Mouse (Mus musculus) thymus, postnatal 4 days (tissue): Measurements from ENCODE around the gene Chil1.

Source experiments
- DNase-seq: peaks from one replicate; pipeline ENCODE4 v3.0.0; 2021

Gene Chil1

DNA sequence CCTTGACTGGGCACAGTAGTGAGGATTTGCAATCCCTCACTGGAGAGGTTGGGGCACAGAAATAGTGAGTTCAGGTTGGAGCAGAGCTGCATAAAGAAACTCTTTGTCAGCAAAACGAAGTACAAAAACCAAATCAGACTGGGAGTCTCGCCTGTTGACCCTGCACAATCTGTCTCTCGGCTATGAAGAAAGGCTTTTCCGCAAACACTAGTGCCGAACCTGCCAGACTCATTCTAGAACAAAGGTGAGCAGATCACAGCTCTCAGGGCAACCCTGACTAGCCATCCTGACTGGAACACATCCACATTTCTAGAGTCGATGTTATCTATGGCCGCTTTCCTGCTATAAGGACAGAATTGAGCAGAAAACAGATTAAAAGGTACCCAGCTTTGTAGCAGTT lies 8.9 kb upstream of the Chil1 start:
- no peak for DNase-seq

DNA sequence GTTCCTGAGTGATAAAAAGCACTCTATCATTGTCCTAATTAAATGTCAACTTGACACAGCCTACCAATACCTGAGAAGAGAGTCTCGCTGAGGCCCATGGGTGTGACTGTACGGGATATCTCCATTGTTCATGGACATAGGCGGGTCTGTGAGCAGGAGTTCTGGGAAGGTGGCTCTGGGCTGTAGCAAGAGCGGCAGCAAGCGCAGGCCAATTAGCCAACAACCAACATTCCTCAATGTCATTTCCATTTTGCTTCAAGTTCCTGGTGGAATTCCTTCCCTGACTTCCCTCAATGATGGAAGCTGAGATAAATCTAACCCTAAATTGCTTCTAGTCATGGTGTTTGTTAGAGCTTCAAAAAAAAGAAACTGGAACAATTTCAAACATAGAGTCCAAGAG lies 4.0 kb upstream of the Chil1 start:
- DNase-seq, result no peak

DNA sequence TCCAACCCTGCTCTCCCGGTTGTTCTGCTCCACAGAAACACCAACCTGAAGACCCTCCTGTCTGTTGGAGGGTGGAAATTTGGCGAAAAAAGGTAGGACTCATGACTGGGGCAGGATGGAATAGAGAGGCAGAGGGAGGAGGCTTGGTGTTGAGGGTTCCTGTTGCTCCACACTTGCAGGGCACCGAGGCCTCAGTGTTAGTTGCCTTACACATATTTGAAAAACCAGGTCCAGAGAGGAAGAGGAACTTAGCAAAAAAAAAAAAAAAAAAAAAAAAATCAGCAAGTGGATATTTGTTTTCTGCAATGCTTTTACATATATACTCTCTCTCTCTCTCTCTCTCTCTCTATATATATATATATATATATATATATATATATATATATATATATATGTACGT lies 2.1 kb downstream of the Chil1 start:
- DNase-seq, result no peak

DNA sequence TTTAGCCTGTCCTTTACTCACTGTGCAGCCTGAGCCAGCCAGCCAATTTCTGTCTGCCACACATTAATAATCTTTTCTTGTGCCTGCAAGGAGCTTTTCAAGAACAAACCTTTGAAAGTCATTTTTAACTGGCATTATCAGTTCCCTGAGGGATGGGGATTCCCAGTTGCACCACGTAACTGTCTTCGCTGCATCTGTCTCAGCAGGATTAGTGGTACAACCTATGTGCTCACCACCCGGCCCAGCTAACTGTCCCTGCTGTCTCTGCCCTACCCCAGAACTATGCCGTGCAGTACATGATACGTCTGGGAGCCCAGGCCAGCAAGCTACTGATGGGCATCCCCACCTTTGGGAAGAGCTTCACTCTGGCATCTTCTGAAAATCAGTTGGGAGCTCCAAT lies 6.2 kb downstream of the Chil1 start:
- no peak for DNase-seq

DNA sequence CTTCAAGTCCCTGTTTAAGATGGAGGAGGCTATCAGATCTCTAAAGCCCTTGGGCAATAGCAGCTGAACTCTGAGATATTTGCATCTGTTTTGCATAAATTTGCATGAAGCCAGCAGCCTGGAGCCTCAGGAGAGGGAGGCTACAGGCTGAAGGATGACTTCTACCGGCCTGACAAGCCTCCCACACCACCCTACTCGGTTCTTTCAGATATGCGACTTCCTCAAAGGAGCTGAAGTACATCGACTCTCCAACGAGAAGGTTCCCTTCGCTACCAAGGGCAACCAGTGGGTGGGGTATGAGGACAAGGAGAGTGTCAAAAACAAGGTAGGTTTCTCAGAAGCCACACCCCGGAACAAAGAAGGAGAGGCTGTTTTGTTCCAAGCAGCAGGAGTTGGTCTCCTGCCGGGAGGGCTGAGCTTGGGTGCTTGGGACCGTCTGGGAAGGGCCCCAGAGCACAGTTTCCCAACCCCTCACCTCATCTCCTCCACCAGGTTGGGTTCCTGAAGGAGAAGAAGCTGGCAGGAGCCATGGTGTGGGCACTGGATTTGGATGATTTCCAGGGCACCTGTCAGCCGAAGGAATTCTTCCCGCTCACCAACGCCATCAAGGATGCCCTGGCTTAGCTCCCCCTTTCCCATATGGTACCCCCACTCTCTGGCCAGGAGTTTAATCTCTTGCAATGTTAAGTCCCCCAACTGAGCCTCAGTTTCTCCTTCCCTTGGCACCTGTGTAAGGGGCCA lies 7.2 kb downstream of the Chil1 start:
- peak; percentile 56 for DNase-seq

DNA sequence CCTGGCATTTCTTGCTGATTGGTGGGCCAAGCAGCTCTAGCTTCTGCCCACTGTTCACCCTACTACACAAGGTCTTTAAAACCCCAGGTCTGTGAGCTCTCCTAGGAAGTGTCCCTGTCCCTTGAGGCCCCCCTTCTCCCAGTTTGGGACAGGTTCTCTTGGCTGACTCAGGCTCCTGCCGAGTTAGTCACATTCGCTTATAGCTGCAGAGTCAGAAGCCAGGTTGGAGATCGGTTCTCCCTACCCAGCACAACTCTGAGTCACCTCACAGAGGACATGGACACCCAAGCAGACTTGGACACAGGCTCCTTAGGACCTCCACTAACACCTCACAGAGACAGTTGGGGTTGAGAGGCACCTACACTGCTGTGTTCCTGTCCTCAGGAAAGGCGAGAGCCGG lies 9.2 kb downstream of the Chil1 start:
- DNase-seq, result no peak

DNA sequence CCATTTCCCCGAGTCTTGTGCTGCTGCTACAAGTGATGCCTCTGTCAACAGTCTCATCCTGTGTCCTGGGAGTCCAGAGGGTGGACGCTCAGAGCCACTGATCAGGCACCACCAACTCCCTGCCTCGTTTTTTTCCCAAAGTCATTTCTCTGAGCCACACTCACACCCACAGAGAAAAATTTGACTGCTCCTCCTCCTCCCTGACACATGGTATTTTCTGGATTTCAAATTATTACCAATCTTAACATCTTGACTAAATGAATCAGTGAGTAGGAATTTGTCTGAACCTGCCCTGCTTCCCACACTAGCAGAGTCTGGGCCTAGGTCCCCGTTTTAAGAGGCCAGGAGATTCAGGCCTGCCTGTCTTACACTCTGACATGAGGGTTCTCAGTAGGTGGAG lies 10.0 kb downstream of the Chil1 start:
- no peak for DNase-seq

DNA sequence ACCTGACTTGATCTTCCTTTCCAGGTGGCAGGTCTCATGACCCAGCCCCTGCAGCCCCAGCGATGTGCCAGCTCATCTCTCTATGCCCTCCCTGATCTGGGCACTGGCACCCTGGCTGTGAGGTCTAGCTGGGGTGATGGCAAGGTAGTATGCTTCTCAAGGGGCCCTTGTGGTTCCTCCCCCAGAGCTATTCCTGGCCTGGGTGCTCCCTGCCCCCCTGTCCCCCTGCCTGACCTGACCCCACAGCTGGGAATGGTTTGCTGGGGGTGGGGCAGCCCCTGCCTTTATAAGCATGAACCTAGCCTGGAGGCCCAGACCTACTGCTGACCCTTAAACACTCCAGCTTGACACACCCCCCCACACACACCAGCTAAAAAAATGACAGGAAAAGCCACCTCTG lies 11.2 kb downstream of the Chil1 start, which contains the start of gene Mybph:
Mybph (plus strand) TSS at position 323 of the 400 bp plus-strand sequence.
- DNase-seq, result no peak

DNA sequence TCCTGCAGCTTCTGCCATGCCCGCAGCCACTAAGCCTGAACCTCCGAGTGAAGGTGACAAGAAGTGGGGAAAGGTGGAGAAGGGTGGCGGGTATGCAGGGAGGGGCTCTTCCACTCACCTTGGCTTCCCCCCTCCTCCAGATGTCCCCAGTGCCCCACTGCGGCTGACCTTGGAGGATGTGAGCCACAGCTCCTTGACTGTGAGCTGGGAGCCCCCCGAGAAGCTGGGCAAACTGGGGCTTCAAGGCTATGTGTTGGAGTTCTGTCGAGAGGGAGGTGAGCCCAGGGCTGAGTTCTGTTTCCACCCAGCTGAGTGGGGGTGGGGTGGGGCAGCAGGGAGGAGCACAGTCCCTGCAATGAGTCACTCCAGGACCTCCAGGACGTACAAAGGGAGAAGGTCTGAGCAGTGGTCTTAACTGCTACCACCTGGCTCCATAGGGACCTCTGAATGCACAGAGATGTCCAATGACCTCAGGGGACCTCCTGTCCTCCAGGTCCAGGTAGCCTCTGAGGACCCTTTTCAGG lies 11.8 kb downstream of the Chil1 start:
- no peak for DNase-seq

DNA sequence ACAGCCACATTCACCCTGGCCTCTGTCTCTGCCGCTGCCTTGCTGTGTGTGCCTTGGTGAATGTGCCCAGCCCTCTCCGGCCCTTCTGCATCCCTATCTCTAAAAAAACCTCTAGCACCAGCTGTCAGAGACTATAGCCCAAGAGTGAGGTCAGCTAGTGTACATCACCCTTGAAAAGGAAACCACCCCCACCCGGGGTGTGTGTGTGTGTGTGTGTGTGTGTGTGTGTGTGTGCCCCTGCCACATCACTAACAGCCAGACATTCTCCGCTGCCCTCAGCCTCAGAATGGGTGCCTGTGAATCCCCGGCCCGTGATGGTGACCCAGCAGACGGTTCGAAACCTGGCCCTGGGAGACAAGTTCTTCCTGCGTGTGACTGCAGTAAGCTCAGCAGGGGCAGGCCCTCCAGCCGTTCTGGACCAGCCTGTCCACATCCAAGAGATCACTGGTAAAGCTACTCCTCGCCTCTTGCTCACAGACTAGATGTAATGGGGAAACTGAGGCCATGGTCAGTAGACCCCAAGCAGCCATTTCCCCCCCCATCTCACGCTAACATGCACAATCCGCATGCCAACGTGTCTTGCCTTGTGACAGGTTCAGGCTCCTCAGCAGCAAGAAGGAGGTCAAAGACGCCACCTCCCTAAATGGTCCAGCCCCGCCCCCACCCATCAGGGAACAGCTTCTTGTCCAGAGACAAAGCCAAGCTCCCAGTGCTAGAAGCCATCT lies 12.5 kb downstream of the Chil1 start:
- DNase-seq, result no peak

DNA sequence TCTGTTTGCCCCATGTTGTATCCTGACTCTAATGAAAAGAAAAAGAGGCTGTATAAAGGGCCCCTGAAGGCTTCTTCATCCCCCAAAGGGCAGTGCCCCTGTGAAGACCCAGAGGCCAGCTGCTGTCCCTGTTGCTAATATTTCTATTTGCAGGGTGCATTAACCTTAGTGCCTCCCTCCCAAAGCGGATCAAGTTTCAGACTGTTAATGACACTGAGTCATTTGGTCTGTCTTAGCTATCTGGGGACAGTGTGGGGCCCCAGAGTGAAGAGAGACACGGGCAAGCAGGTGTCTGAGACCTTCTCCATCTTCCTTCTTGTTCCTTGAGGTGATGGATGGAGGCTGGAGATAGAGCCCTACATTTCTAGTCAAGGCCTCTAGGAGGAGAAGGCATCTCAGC lies 13.1 kb downstream of the Chil1 start:
- no peak for DNase-seq

DNA sequence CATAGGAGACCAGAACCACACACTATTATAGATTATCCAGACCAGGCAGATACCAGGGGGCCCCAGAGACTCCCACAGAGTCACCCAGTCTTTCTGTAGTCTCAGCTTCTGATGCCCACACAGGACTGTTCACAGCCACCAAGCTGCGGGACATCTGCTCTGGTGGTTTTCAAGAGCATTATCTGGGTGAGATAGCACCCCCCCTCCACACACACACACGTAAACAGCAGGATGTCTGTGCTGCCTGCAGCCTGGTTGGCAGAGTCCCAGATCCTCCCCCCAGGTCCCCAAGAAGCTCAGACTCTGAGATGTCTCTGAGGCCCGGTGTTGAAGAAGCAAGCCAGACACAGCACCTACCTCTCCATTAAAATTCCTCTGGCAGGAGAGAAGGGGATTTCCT lies 13.6 kb downstream of the Chil1 start:
- no peak for DNase-seq

DNA sequence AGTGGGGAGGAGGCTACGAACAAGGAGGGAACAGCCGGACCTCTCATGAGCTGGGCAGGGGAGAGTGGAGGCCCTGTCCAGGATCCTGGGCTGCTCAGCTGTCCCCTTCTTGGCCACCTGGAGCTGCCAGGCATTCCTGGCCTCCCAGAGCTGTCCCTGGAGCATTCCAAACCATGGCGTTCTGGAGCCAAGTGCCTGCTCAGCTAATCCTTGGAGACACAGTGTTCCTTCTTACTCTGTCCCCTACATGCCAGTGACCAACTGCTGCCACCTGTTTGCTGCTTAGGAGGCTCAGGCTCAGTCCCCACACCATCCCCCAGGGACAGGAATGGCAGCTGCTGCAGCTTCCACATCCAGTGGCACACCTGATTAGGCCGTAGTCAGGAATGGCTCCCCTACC lies 14.0 kb downstream of the Chil1 start:
- DNase-seq, result no peak

DNA sequence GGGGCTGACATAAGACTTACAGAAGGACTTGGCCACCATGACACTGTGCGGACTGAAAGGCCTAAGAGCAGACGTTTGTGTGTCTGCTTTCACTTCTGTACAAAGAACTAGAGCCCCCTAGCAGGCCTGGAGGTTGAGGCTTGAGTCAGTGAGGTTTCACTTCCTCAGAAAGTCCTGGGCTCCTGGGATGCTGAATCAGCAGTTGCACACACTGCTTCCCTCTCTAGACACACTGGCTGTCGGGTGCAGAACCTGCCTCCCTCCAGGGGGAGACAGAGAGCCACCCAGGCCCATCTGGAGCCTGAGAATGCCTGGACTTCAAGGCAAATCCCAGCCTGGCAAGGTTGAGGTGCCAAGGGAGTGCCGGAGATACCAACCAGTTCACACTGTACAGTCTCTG lies 14.4 kb downstream of the Chil1 start:
- peak; percentile 74 for DNase-seq

DNA sequence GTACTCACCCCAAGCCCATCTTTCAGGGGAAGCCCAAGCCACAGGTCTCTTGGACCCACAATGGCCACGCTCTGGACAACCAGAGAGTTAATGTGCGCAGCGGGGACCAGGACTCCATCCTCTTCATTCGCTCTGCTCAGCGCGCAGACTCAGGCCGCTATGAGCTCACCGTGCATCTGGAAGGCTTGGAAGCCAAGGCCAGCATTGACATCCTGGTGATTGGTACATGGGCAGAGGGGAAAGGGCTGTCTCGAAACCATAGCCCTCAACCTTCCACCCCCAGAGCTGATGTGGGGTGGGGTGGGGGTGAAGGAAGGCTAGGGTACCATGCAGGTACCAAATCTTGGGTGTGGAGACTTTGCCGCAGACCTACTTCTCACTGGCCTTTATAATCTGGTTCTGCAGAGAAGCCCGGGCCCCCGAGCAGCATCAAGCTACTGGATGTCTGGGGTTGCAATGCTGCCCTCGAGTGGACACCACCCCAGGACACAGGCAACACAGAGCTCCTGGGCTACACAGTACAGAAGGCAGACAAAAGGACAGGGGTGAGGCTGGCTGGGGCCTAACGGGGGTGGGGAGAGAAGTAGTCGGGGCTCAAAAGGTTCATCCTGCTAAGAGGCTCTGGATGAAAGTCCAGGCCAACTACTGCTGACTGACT lies 15.5 kb downstream of the Chil1 start:
- DNase-seq, result no peak

DNA sequence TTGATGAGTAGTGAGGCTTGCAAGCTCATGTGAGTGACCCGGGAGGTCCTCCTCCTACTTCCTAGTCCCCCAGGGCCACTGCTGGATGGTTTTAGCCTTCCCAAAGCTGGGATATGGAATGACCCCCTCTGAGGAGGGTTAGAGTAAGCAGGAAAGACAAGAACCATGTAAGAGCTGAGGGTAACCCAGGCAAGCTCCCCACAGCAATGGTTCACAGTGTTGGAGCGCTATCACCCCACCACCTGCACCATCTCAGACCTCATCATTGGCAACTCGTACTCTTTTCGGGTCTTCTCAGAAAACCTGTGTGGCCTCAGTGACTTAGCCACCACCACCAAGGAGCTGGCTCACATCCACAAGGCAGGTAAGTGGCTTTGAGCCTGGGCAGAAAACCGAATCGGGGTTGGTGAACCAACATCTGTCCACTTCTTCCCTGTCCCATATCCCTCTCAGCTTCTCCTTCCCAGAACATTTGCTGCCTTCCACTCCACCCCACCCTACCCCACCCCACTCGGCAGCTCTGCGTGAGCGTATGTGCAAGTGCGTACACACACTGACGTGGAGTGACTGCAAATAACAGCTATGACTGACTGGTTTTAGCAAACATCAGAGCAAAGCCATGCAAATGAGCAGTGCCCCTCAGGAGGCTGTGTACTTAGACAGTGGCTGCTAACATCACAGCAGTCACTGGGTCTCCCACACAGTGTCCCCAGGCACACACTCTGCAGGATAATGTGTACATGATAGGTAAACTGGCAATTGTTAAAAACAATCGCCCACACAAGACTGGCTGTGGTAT lies 16.4 kb downstream of the Chil1 start:
- DNase-seq, result no peak

DNA sequence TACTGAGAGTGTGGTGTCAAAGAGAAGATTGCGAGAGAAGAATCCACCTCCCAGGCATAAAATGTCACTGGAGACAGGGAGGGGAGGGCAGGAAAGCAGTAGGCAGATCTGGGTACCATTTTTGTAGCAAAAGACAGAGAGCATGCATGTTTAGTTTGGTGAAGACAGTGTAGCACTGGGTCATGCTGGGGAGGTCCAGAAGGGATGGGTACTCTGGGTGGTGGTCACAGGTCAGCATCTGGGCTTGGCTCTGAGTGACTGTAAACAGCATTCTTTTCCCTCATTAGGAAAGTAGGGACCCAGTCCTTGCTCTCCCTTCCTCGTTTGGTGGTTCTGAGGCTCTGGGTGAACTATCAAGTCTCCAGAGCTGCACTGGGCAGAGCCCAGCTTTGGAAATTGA lies 18.5 kb downstream of the Chil1 start:
- DNase-seq, result no peak

DNA sequence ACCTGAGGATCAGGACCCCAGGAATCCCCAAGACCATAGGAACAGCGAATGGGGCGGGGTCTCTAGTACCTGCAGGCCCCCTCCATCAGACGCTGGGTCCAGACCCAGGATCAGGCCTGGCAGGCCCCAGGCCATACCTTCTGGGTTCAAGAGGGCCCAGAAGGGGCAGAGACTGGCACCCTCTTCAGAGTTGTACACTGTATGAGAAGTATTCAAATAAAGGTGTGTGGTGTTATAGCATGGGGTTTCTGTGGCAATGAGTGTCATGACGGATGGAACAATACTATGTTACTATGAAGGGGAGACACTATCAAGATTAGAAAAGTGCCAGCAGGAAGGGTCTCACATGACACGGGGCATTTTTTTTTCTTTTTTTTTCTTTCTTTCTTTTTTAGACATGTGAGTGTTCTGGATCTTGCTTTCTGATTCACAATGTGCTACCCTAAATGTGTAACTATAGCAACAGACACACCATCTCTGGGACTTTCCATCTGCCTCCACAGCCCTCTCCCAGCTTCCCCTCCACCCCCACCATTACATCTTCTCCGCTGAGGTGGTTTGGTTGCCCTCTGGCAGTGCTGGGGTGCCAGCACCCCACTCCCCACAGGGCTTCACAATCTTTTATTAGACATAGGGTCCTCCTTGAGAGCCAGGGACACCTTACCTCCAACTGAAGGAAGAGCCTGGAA lies 19.2 kb downstream of the Chil1 start:
- DNase-seq, result no peak

DNA sequence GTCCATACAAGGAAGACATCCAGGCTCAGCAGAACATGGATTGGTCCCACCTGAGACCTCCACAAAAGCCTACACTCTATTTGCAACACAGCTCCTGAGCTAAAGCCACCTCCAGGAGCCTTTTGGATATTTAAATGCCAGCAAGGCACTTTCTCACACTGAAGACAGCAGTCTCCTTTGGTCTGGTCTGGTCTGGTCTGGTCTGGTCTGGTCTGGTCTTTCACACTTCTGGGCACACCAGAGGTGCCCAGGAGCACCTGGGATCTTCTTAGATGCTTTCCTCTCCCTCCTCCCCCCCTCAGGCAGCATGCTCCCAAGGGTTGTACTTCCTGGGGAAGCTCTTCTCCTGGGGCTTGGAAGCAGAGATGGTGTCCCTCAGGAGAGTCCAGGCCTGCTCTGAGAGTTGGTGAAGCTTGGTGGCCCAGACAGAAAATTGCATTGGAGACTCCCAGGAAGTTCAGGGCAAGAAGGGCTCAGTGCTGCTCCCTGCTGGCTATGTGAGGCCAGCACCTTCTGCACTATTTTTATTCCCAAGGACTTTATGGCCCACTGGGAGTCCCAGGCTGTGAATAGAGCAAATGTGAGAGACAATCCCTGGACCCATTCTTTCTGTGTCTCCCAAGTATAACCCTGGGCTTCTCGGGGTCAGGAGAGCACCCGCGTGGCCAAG lies 19.9 kb downstream of the Chil1 start:
- DNase-seq, result peak; percentile 68

DNA sequence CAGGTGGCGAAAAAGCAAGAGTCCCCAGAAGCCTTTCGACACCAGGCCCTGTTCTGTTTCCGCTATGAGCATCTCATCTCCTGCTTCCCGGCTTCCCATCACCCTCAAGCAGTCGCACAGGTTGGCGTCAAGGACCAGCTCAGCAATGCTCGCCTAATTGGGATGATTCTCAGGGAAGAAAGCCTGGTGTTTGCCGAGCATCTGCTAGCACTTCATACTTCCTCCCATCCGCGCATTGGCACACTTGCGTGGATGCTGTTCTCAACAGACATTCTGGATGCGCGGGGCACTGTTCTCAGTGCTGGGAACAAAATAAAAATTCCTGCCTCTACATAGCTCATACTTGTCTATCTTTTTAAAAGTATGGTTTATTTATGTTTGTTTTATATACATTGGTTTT lies 22.3 kb downstream of the Chil1 start:
- no peak for DNase-seq

DNA sequence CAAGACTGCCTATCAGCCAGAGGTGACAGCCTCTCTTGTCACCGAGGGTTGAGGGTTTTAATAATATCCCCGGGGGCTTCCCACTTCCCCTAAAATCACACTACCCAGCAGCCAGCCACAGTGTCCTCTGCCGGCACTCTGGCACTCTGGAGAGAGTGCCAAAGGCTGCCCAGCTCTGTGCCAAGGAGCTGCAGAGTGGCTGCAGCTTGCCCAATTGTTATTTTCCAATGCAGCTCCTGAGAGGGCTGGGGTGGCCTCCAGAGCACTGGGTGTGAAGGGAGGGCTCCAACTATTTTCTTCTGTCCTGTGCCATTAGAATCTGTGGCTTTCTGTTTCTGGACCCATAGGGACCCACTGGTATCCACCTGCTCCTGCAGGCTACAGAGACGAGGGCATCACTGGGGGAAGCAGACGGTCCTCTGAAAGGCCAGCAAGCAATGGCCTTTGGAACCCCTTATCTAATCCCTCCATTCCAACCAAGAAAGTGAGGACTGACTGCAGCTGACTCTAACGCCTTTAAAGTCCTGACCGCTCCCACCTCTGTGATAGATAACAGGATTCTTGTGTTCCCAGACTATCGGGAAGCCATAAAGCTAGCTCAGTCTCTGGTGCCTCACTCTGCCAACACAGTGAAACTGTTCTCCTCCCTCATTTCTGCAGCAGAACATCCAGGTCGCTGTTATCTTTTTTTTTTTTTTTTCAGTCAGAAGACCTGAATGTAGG lies 23.5 kb downstream of the Chil1 start:
- DNase-seq, result no peak
